Mouse (Mus musculus) gastrocnemius, adult 18-20 months (tissue): Measurements from ENCODE around the gene Pom121l2. TPM values are rescaled to one million over a fixed set of nuclear protein-coding genes. Genes with fewer than 3 reads are reported as not detected.

Experiments used
- DNase-seq: peaks from one replicate; pipeline ENCODE4 v3.0.0; 2021; ENCODE audit warnings: low spot score
- total RNA-seq, 2 experiments: library from RNA; stranded (reverse); gene quantifications; 2 replicates each; pipeline ENCODE4 v1.2.3; 2021

Gene Pom121l2
- total RNA-seq, 2 experiments from 2014 or later, result not detected

DNA sequence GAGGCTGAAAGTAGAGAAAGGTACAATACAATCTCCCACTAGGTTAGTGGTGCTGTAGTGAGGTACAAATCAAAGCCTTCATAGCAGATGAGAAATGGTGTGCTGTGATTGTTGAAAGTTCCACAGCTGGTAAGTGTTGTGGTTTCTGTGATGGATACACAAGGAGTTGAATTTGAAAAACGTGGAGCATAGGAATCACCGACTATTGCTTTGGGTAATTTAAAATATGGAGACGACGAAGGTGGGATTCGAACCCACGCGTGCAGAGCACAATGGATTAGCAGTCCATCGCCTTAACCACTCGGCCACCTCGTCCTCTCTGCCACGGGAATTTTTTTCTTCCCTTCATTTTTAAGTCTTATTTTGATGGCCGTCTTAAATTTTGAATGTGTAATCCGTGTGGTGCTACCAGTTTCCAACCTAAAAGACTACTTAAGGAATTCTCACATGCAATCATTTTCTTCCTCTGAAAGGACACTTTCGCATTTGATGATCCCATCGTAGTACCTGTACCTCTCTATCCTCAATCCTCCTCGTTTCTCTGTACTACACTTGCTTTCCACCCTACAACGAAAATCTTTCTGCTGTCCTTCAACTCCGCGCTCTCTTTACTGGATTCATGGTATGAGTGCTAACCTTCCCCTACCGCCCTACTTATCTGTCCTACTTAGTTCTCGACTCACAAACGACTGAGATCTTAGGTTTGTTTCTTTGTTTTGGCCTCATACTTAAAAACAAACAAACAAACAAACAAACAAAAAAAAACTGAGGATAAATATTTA lies 13.2 kb downstream of the Pom121l2 start:
- no peak for DNase-seq

DNA sequence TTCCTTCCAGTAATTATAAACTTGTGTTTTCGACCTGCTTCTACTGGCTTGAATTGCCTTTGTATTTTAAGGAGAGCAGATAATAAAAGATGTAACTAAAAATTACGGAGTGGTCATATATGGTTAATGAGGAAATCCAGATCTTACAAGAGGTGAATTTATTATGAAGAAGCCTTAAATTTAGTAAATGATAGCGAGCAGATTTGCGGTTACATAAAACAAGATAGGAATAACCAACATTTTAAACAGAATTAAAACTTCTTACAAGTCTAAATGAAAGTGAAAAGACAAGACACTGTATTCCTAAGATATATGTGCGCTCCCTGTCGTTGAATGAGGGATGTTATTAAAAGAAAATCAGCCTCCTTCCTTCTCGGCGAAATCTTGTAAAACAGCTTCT lies 13.9 kb downstream of the Pom121l2 start:
- no peak for DNase-seq

DNA sequence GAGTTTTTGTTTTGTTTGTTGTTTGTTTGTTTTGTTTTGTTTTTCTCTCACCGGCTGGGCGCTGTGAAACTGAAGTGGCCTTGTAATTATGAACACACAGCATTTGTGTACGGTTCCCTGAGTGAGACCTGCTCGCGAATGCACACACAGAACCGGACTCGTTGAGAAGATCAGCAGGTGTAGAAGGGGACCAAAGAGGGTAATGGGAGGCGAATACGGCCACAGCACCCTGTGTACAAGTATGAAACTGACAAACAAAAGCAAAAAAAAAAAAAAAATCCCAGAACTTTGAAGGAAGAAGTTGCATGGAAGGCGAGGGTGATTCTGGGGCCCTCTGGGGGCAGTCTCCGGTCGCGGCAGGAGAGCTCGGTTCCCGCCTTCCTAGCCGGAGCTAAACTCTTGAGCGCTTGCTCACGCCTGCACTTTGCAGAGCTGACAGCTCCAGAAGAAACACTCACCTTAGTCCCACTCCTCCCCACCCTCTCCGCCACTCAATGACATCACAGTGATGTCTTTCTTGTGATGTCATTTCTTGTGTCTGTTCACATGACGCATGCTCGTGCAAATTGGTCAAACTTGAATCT lies 14.4 kb downstream of the Pom121l2 start:
- no peak for DNase-seq

DNA sequence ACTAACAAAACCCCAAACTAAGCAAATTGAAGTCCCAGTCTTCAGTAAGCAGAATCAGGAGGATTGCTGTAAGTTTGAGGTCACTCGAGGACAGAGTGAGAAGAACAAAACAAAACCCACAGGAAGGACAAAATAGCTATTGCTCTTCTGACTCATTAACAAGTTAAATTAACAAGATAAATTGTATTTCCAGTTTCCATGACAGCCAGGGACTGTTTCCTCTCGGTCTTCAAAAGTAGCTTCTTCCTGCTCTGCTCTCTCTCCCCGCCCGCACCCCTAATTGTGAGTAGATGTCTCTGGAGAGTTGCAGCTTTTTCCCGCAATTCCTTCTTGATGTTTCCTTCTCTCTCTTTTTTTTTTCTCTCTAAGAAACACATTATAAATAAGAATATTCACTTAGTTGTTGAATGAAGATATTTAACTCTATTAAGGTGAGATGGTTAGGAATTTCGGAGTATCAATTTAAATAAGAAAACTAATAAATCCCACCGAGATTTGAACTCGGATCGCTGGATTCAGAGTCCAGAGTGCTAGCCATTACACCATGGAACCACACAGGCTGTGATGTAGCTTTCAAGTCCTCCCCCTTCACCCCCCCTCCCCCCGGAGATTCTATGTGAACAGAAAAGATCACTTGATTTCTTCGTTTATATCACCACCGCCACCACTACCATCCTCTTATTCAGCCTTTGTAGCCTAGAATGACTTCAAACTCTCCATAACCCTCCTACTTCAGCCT lies 15.3 kb downstream of the Pom121l2 start:
- no peak for DNase-seq

DNA sequence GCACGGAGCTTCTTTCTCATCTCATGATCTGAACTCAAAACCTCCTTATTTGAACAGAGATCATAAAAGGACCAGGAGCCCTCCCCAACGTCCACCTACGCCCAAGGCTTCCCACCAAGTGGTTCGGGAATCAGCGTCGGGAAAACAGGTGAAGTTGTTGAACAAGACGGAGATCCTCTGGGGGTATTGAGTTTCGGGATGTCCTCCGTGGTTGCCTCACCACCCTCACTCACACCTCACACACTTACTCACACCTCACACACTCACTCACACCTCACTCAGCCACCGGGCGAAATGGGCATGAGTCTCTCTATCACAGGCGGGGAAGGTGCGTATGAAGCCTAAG lies 15.8 kb downstream of the Pom121l2 start:
- DNase-seq, result no peak

DNA sequence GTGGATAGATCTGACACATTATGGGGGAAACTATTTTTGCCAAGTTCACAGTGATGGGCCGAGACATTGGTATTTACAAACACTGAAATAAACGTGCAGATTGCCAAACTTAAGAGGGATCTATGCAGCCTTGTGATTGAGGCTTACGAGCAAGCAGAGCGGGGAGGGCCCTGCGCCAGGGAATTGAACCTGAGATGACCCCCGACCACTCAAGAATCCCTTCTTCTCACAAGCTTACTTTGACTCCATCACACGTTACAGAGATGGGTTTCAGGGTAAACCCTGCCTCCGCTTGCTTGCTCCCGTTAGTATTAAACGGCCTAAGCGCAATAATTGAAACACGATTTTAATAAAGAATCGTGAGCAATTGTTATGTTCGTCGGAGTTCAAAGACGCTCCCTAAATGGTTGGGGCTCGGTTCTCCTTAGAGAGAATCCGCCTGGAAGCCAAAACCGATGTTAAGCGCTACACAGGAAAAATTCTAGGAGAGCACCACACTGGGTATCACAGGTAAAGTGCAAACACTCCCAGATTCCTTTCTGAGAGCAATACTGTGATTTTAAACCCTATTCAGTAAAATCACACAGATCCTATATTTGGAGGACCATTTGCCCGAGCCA lies 16.3 kb downstream of the Pom121l2 start:
- DNase-seq, result no peak

DNA sequence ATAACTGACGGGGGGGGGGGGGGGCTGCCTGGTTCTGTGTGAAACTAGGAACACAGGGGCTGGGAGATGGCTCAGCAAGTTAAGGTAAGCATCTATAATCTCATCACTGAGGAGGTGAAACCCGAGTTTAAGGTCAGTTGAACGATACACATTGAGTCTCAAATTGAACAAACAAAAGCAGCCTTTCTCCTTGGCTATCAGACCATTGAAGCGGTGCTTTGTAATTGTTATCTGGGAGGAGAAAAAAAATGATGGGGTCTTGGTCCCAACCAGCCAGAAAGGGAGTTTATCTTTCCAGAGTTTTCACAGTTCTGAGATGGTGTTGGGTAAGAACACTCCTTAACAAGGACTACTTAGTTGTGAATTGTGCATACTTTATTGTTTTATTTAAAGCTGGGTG lies 16.8 kb downstream of the Pom121l2 start:
- no peak for DNase-seq

DNA sequence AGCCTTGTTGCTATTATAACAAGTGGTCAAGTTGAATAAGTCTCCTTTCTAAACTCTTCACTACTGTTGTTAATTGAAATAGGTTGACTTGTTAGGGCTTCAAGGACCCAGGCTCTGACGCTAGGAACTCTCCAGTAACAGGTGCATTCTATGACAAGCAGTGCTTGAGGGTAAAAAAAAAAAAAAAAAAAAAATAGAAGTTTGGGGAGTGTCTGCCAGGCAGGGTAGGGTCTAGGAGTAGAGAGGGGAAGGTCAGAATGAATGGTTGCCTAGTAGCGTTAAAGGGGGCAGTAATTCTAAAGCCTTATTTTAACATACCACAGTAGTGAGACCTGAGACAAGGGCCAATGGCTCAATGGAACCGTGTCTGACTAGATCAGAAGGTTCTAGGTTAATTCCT lies 17.4 kb downstream of the Pom121l2 start:
- no peak for DNase-seq

DNA sequence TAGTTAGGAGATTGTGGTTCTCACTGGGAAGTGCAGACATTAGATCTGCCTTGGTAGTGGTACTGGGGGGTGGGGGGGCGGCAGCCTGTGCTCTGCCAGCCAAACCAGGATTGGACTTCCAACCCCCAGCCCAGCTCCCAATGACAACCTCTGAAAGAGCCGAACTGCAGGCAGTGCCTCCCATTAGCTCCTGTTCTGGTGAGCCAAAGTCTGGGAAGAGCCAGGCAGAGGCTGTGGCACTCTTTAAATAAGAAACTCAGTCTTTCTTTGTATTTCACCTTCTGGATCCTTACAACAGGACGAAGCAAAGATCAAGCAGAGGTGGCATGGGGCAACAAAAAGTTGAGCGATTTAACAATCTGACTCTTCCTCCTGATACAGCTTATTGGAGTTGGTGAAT lies 18.2 kb downstream of the Pom121l2 start:
- DNase-seq, result no peak

DNA sequence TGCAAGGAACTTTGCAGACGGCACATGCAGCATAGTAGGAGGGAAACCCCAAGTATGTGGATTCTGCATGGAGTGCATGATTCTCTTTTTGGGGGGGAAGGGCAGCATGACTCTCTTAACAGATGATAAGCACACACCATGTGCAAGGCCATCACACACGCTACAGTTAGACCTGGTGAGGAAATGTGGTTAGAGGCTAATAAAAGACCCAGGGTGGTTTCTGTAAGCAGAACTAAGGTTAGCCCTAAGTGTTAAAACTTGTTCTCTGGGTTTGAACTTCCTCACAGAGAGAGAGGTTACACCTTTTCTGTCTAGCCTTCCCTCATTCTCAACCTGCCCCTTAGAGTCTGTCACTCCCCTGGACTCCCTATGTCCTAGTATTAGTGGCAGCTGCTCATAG lies 20.4 kb downstream of the Pom121l2 start:
- DNase-seq, result no peak

DNA sequence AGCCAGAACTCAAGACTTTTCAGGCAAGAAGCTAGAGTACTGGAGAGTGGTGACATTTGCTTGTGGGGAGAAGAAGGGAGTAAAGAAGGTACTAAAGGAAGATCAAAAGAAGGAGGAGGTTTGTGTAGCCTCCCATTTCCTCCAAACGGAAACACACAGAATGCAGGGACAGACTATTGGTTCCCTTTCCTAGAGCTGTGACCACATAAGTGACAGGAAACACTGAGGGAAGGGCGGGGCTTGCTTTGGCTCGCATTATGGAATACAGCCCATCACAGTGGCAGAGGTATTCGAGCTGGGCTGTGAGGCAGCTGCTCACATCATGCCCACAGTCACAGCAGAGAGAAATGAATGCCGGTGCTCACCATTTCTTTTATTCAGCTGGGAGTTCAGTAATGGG lies 20.8 kb downstream of the Pom121l2 start:
- DNase-seq, result no peak

DNA sequence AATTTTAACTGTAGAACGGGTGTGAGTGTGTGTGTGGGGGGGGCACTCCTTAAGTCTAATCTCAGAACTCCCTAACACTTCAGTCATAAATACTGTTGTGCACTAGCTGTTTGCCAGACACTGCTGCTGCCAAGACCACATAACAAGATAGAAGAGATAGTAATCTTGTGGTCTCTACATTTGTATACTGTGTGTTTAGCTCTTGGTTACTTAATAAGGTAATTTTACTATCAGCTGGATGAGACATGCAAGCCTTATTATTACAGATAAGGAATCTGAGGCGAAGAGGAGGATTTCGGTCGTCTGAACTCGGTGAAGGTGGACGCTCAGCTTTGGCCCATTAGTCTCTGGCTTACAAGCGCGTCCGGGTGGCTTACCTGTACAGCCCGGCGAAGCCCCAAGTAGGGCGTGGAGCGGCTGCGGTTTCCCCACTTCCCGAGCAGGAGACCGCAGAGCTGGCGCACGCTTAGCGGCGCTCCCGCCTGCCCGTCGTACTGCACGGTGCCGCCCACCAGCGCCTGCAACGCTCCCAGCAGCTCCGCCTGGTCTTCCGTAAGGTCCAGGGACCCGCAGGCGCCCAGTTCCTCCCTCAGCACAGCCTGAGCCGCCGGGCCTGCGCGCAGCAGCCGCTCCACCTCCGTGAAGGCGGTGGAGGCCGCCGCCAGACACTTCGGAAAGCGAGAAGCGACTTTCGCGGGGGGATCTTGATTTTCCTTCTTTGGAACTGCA lies 24.8 kb downstream of the Pom121l2 start:
- DNase-seq, result no peak

DNA sequence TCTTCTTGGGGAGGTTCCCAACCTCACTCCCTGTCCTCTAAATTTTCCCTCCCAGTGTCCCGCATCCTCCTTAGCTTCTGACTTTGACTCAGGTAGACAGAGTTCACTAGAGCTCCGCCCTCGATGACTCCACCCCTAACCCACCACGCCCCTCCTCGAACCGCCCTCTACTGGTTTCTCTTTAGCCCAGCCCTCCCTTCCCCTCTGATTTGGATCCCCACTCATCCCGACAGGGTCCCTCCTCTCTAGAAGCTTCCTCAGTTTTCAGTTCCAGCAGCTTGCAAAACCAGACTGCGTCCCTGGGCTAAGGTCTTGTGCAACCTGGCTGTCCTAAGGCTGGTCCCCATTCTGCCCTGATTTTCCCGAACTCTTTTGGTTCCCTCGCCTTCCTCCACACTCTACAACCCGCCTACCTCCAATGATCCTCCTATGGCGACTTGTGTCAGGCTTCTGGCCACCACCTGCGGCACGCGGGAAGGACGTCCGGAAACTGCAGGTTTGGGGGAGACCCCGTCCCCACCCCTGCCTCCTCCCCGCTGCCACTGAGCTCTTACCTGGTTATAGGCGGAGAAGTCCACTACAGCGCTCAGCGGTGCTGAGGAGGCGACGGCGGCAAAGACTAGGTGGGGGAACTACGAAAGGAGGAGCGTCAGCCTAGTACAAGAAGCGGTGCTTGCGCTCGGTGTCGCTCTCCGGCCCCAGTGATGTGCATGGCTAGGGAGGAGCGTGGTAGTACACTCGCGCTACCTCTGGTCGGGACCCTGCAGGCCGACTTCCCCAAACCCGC lies 25.5 kb downstream of the Pom121l2 start:
- DNase-seq, result peak; percentile 42

DNA sequence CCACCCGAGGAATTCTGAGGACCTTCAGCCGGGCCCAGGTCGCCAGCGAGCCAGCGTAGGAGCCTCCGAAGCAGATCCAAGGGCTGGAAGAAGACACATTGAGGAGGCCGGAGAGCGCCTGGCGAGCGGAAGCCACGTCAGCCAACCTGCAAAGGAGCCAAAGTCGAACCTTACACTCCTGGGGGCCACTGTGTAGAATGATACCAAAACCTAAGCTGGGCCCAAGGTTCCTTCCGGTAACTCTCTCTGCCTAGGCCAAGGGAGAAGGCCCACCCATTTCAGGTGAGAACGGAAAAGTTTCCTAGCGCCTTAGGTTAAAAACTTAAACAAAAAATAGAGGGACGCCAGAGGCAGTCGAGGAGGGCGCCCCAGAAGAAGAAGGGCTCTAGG lies 26.1 kb downstream of the Pom121l2 start:
- DNase-seq, result no peak

DNA sequence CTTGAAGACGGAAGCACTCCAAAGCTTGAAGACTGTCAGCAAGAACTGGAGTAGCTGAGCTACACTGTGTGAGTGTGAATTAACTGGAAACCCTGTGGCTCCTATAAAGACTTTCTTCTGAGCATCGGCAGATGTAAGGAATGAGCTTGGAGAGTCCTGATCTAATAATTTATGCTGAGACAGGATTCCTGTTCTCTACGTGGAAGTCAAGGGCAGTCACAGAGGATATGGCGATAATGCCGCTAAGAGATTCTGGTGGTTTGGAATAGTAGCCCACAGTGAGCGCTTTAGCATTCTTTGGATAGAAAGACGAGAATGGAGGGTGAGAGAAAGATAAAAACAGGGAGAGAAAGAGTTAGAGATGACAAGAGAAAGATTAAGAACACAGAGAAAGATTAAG lies 26.9 kb downstream of the Pom121l2 start:
- no peak for DNase-seq

DNA sequence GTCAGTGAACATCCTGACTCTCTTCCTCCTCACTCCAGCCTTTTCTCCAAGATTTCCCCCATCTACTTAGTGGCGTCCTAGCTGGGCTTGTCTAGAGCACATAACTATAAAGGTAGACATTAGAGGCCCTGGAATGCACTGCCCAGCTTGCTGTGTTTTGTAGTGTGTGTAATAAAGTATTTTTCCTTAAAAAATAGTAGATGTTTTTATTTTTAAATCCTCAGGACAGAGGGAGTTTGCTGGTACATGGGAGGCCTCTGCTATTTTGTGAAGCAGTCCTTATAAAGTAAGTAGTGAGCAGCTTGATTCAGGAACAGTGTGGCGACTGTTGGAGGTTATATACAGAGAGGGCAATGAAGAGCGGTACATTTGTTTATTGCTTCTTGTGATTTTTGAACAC lies 27.7 kb downstream of the Pom121l2 start:
- DNase-seq, result no peak

DNA sequence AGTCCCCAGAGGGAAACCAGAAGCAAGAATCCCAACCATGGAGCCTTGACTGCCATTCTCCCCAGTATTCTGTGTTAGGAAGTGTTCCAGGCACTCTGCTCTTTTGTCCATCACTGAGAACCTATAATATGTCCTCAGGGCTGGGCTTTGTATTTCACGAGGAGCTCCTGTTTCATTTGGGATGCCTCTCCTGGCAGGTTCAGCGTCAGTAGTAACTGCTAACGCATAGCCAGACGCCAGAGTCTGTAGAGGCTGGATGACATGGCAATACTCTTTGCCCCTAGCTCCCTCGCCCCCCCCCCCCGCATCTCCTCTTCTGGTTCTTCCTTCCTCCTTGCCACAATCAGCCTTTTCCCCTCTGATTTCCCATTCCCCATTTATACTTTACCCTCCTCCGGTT lies 28.6 kb downstream of the Pom121l2 start, which contains the start of gene Prss16:
TSS of gene Prss16 (minus strand) at position 101 of the 400 bp plus-strand sequence.
- DNase-seq, result no peak

DNA sequence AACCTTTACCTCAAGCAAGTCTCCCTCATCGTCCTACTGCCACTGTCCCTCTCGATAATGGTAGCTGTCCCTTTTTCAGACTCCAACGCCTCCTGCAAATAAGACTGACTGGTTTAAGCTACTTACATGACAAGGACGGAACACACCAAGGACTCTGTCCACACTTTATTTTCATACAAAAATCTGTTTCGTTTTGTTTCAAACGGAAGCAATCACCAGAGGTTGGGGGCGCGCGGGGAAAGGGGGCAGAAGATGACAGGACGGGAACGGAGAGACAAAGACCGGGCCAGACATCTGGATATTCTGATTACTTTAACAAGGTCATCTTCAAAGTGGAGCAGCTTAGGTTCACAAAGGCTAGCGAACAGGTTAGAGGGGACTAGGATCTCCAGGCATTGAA lies 32.7 kb downstream of the Pom121l2 start:
- no peak for DNase-seq

DNA sequence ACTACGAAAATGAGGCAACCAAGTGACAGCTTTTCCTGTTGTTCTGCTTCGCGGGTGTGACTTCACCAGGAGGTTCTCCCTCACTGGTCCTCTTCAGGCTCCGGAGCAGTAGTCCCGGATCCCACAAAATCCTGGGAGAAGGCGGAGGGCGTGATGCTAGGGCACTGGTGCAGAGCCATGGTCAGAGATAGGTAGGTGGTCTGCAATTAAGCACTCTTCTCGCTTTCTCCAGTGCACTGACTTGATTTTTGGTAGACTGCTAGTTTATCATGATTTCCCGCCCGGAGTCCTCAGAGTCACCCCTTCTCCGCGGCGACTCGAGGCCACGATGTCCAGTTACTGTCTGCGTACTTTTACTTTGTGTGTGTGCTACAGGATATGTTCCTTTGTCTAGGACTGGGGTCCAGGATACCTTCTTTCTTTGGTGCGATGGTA lies 33.4 kb downstream of the Pom121l2 start:
- no peak for DNase-seq
